7 mouse cellular contexts compared by ENCODE assay signal in the genomic region with DNA sequence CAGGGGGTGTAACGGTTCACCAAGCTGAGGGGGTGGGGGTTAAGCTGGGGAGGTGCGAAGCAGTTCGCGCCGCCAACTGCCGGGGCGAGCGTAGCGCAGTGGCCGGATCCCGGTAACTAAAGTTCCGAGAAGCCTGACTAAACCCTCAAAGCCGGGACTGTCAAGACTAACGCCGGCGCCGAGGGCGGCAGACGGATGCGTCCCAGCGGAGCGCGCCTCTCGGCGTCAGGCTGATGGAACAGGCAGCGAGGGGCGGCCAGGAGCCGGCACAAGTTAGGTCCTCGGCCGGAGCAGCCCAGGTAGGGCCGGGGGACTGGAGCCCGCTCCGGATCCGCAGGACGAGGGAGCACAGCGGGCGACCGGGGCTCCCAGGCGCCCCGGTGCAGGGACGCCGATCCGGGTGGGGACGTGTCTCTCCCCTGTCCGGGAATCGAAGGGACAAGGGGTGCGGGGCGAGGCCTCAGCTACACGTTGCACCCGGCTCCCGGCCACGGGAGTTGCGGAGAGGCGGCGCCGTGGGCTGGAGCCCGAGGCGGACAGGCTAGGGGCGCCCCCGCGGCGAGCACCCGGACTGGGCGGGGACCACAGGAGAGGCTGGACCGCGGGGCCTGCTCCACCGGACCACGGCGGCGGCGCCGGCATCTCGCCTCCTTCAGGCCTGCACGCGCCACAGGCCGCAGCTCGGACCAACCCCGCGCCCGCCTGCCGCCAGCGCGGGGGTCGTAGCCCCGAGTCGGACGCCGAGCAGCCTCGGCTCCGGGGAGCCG. TPM values are rescaled to one million over a fixed set of nuclear protein-coding genes. Genes with fewer than 3 reads are reported as not detected.
DNase-seq lines count a peak whose midpoint lies in the region; ATAC-seq lines count a peak whose summit lies in the region.

No protein-coding gene starts in this region.

- peaks cover 11% of the 10 kb centered on the region for H3K4me1 ChIP-seq in intestine, embryonic 15.5 days (replicated peaks)
- H3K4me1 ChIP-seq in limb, embryonic 12.5 days (replicated peaks): peaks cover 22% of the 10 kb centered on the region
- H3K4me1 ChIP-seq in midbrain, embryonic 13.5 days (replicated peaks): peaks cover 16% of the 10 kb centered on the region

- DNase-seq in adrenal gland, adult 2 months: peak; percentile 89
- DNase-seq in embryo, embryonic 10.5 days (ENCODE audit: low spot score): peak; percentile 73
- DNase-seq in gastrocnemius, postnatal 36 days: peak; percentile 68 to 69
- DNase-seq in spleen, adult 18-20 months: peak; percentile 53 to 63

- H3K4me2 ChIP-seq in intestine, embryonic 15.5 days (replicated peaks): peak overlapping the region; percentile 78
- peak overlapping the region; percentile 81 for H3K4me2 ChIP-seq in limb, embryonic 12.5 days
- H3K4me2 ChIP-seq in midbrain, embryonic 13.5 days (replicated peaks): peak overlapping the region; percentile 92

- peak overlapping the region; percentile 94 for H3K4me3 ChIP-seq in intestine, embryonic 15.5 days (replicated peaks)
- H3K4me3 ChIP-seq in limb, embryonic 12.5 days (replicated peaks): peak overlapping the region; percentile 89
- peak overlapping the region; percentile 80 for H3K4me3 ChIP-seq in midbrain, embryonic 13.5 days (replicated peaks)

- H3K9ac ChIP-seq in intestine, embryonic 15.5 days: peak overlapping the region; percentile 99
- H3K9ac ChIP-seq in limb, embryonic 12.5 days (replicated peaks): peak overlapping the region; percentile 94
- H3K9ac ChIP-seq in midbrain, embryonic 13.5 days (replicated peaks): peak overlapping the region; percentile 95

- peak overlapping the region; percentile 99 for H3K27ac ChIP-seq in intestine, embryonic 15.5 days
- H3K27ac ChIP-seq in limb, embryonic 12.5 days: peak overlapping the region; percentile 99
- H3K27ac ChIP-seq in midbrain, embryonic 13.5 days: peak overlapping the region; percentile 92

- ATAC-seq in intestine, embryonic 15.5 days: peak; percentile 80
- ATAC-seq in limb, embryonic 12.5 days (ENCODE audit: insufficient number of reproducible peaks, insufficient read depth, low FRiP score, low TSS enrichment, low read depth): peak; percentile 71
- ATAC-seq in midbrain, embryonic 13.5 days: peak; percentile 86

- intact Hi-C loops in gastrocnemius, postnatal 36 days (cut with DNase I): loop anchor here (5.0 kb wide), 2 partner anchors 75 to 145 kb away; no protein-coding TSS in a partner anchor

- no peaks in the 10 kb centered on the region for H3K36me3 ChIP-seq in intestine, embryonic 15.5 days
- no peaks in the 10 kb centered on the region for H3K36me3 ChIP-seq in limb, embryonic 12.5 days
- H3K36me3 ChIP-seq in midbrain, embryonic 13.5 days: no peaks in the 10 kb centered on the region

- WGBS in intestine, embryonic 15.5 days: under 1% methylated on average over 91 of the region's 91 CpGs
- under 1% methylated on average over 81 of the region's 91 CpGs for WGBS in limb, embryonic 12.5 days
- WGBS in midbrain, embryonic 13.5 days: 0% methylated on average over 81 of the region's 91 CpGs

- no peaks in the 10 kb centered on the region for H3K27me3 ChIP-seq in intestine, embryonic 15.5 days (replicated peaks)
- H3K27me3 ChIP-seq in limb, embryonic 12.5 days: no peaks in the 10 kb centered on the region
- no peaks in the 10 kb centered on the region for H3K27me3 ChIP-seq in midbrain, embryonic 13.5 days

- H3K9me3 ChIP-seq in intestine, embryonic 15.5 days: no peaks in the 10 kb centered on the region
- no peaks in the 10 kb centered on the region for H3K9me3 ChIP-seq in limb, embryonic 12.5 days
- no peaks in the 10 kb centered on the region for H3K9me3 ChIP-seq in midbrain, embryonic 13.5 days

RNA-seq across cellular contexts. Expression of a gene that starts 1.0 kb away (rescaled TPM):
- total RNA-seq in adrenal gland, adult 2 months (2021): 10 to 100 TPM; 11.0 to 12.6 TPM
- 0.84 and 0.95 TPM in 2 replicates for polyA plus RNA-seq in adrenal gland, adult 2 months (2012; rRNA removed)
- 1 to 10 TPM; 2.3 to 3.3 TPM for total RNA-seq in gastrocnemius, postnatal 36 days (2021)
- 29.8 and 30.5 TPM in 2 replicates for polyA plus RNA-seq in intestine, embryonic 15.5 days (2015; fragmentation: Nextera tagmentation; extraction: Ambion mirVana)
- polyA plus RNA-seq in limb, embryonic 12.5 days (2016; fragmentation: Nextera tagmentation; extraction: Ambion mirVana): 15.8 and 16.7 TPM in 2 replicates
- polyA plus RNA-seq in midbrain, embryonic 13.5 days (2015; fragmentation: Nextera tagmentation; extraction: Ambion mirVana): 10.5 and 10.8 TPM in 2 replicates

Comparison
In these comparisons a context has a peak if more than half of its experiments do, and no peak if none do; other contexts are left out.
1. Peak in every context shown above with its lines: DNase-seq, ATAC-seq, H3K4me3 ChIP-seq and H3K27ac ChIP-seq.